In genomic region chr2:104847645-104848044, GRCm38 (mm10) we compare ENCODE assay signal across 8 mouse cellular contexts. TPM values are rescaled to one million over a fixed set of nuclear protein-coding genes. Genes with fewer than 3 reads are reported as not detected.
DNase-seq lines count a peak whose midpoint lies in the region; ATAC-seq and TF ChIP-seq lines count a peak whose summit lies in the region.
"Had no signal": no experiment of that assay in that cellular context is flagged by ENCODE, and none has a peak within 500 bp of the region (broad histone marks: within the 10 kb centered on the region; RNA-seq: fewer than 3 reads in every experiment).

No protein-coding gene starts in this region.

- TF ChIP-seq CTCF in ES-Bruce4 (IDR thresholded peaks at IDR 0.05; ENCODE audit: low read depth, low read length): no peak

- H3K27ac ChIP-seq in liver, embryonic 11.5 days (ENCODE audit: low read depth, low read length): no peak overlapping the region
- no peak overlapping the region; the same call in 1 of the 2 replicates for H3K27ac ChIP-seq in ES-Bruce4 (ENCODE audit: insufficient read depth, low read length)
- H3K27ac ChIP-seq in macrophage: 0 out of 2 replicates have a peak overlapping the region, but pooled peaks have one; percentile 27
- H3K27ac ChIP-seq: heart, embryonic 13.5 days had no signal

- H3K27me3 ChIP-seq in liver, embryonic 11.5 days (replicated peaks; ENCODE audit: control insufficient read depth, insufficient read depth, low read length): peaks cover 7% of the 10 kb centered on the region
- no peaks in the 10 kb centered on the region for H3K27me3 ChIP-seq in ES-Bruce4 (ENCODE audit: control insufficient read depth, insufficient read depth, low read length, poor library complexity, severe bottlenecking)

- H3K79me2 ChIP-seq in macrophage (ENCODE audit: inconsistent target): no peaks in the 10 kb centered on the region

- TF ChIP-seq POLR2A in ES-Bruce4 (IDR thresholded peaks at IDR 0.05; ENCODE audit: insufficient read depth, low read length): no peak

- no peak overlapping the region for H3K4me2 ChIP-seq in liver, embryonic 11.5 days

- no peaks in the 10 kb centered on the region for H3K36me3 ChIP-seq in liver, embryonic 11.5 days (ENCODE audit: control insufficient read depth, insufficient read depth, low read length)
- H3K36me3 ChIP-seq in ES-Bruce4 (ENCODE audit: control insufficient read depth, insufficient read depth, low read length, poor library complexity, severe bottlenecking): peaks cover 26% of the 10 kb centered on the region
- no peaks in the 10 kb centered on the region for H3K36me3 ChIP-seq in macrophage (ENCODE audit: inconsistent target)
- H3K36me3 ChIP-seq: heart, embryonic 13.5 days had no signal

- H3K4me3 ChIP-seq in liver, embryonic 11.5 days (ENCODE audit: low read depth, low read length): no peak overlapping the region
- H3K4me3 ChIP-seq in ES-Bruce4 (ENCODE audit: low read depth, low read length) (no peak overlapping the region), macrophage (ENCODE audit: inconsistent target) (no peak overlapping the region)

- WGBS in liver, embryonic 11.5 days: 52% methylated on average over 2 of the region's 2 CpGs
- WGBS in macrophage (ENCODE audit: missing documents): 47% methylated on average over 2 of the region's 2 CpGs

- H3K4me1 ChIP-seq in liver, embryonic 11.5 days (replicated peaks; ENCODE audit: control insufficient read depth, insufficient read depth, low read length): no peaks in the 10 kb centered on the region
- peaks cover 2% of the 10 kb centered on the region for H3K4me1 ChIP-seq in ES-Bruce4 (ENCODE audit: control insufficient read depth, insufficient read depth, low read length)

- H3K9me3 ChIP-seq in liver, embryonic 11.5 days (ENCODE audit: control insufficient read depth, low read length): no peaks in the 10 kb centered on the region
- H3K9me3 ChIP-seq in ES-Bruce4 (replicated peaks; ENCODE audit: control insufficient read depth, insufficient read depth, low read length, poor library complexity, severe bottlenecking): no peaks in the 10 kb centered on the region
- H3K9me3 ChIP-seq: heart, embryonic 13.5 days had no signal

- DNase-seq in liver: peak; percentile 21
- DNase-seq in liver, embryonic 11.5 days (ENCODE audit: low spot score): no peak
- DNase-seq in adrenal gland, postnatal 36 days: peak; percentile 40 to 56
- DNase-seq in urinary bladder, postnatal 25 days (ENCODE audit: low spot score): no peak
- DNase-seq in frontal cortex, postnatal 25 days (ENCODE audit: low spot score in 2 of 2): no peak

- TF ChIP-seq EP300 in ES-Bruce4 (IDR thresholded peaks at IDR 0.05; ENCODE audit: insufficient read depth, low read depth, low read length): no peak

- no peak for ATAC-seq in liver, embryonic 11.5 days (replicated peaks; ENCODE audit: low FRiP score)

- H3K9ac ChIP-seq in liver, embryonic 11.5 days (ENCODE audit: low read depth, low read length): no peak overlapping the region
- peak overlapping the region; percentile 69; the same call in 1 of the 2 replicates for H3K9ac ChIP-seq in ES-Bruce4 (ENCODE audit: low read depth, poor library complexity, severe bottlenecking)
- H3K9ac ChIP-seq: heart, embryonic 13.5 days had no signal

RNA-seq across cellular contexts. Expression of gene Prrg4, which starts 2.0 kb away (rescaled TPM):
- 0.33 and 0.52 TPM in 2 replicates for polyA plus RNA-seq in liver, embryonic 11.5 days (2014; fragmentation: Nextera tagmentation; extraction: Ambion mirVana)
- 62.0 and 64.3 TPM in 2 replicates for polyA plus RNA-seq in ES-Bruce4 (2011; ENCODE audit: insufficient read depth, insufficient read length, low read depth, missing spikeins)
- 10 to 100 TPM in 1 of 2 experiments, 1 to 10 TPM in 1; 4.1 to 31.2 TPM for total RNA-seq in adrenal gland, postnatal 36 days (2021)
- 1 to 10 TPM in 16 of 26 experiments, under 1 TPM in 10; 0.25 to 9.6 (median 1.4) TPM for total RNA-seq in macrophage (2018; cell fraction: chromatin; rRNA removed)
- total RNA-seq in macrophage (2018; cell fraction: cytosol; rRNA removed): 1 to 10 TPM in 20 of 26 experiments, under 1 TPM in 6; 0.59 to 6.7 (median 1.4) TPM
- total RNA-seq in macrophage (2018; cell fraction: nucleus; rRNA removed): 1 to 10 TPM in 22 of 26 experiments, under 1 TPM in 4; 0.49 to 8.2 (median 1.7) TPM
- 0.24 to 1.00 TPM (median 0.80 TPM) in 3 replicates for polyA plus RNA-seq in macrophage (2018)

RNA-seq across cellular contexts. Expression of gene Ccdc73, which starts 20.0 kb away (rescaled TPM):
- 4.3 and 6.3 TPM in 2 replicates for polyA plus RNA-seq in liver, embryonic 11.5 days (2014; fragmentation: Nextera tagmentation; extraction: Ambion mirVana)
- polyA plus RNA-seq in ES-Bruce4 (2011; ENCODE audit: insufficient read depth, insufficient read length, low read depth, missing spikeins) (5.9 and 10.5 TPM in 2 replicates), macrophage (2018) (2.7 to 9.5 TPM (median 3.4 TPM) in 3 replicates)
- 1 to 10 TPM; 3.7 to 5.3 TPM for total RNA-seq in adrenal gland, postnatal 36 days (2021)
- 10 to 100 TPM in 3 of 26 experiments, 1 to 10 TPM in 8, not detected in 15; 5.3 to 18.3 (median 8.9) TPM for total RNA-seq in macrophage (2018; cell fraction: chromatin; rRNA removed)
- total RNA-seq in macrophage (2018; cell fraction: cytosol; rRNA removed): 10 to 100 TPM in 7 of 26 experiments, 1 to 10 TPM in 19; 4.5 to 13.1 (median 8.0) TPM
- 10 to 100 TPM in 7 of 26 experiments, 1 to 10 TPM in 9, not detected in 10; 4.5 to 45.8 (median 8.9) TPM for total RNA-seq in macrophage (2018; cell fraction: nucleus; rRNA removed)

RNA-seq across cellular contexts. Expression of gene Qser1, which starts 31.1 kb away (rescaled TPM):
- 8.8 and 9.0 TPM in 2 replicates for polyA plus RNA-seq in liver, embryonic 11.5 days (2014; fragmentation: Nextera tagmentation; extraction: Ambion mirVana)
- polyA plus RNA-seq in ES-Bruce4 (2011; ENCODE audit: insufficient read depth, insufficient read length, low read depth, missing spikeins) (47.6 and 49.5 TPM in 2 replicates), macrophage (2018) (5.0 to 8.2 TPM (median 7.5 TPM) in 3 replicates)
- total RNA-seq in adrenal gland, postnatal 36 days (2021): 10 to 100 TPM; 25.6 to 26.9 TPM
- 10 to 100 TPM in 15 of 26 experiments, 1 to 10 TPM in 11; 2.0 to 21.7 (median 10.3) TPM for total RNA-seq in macrophage (2018; cell fraction: chromatin; rRNA removed)
- 10 to 100 TPM in 9 of 26 experiments, 1 to 10 TPM in 17; 5.1 to 13.5 (median 7.8) TPM for total RNA-seq in macrophage (2018; cell fraction: cytosol; rRNA removed)
- total RNA-seq in macrophage (2018; cell fraction: nucleus; rRNA removed): 10 to 100 TPM in 7 of 26 experiments, 1 to 10 TPM in 19; 3.1 to 20.2 (median 7.5) TPM

Comparison
In these comparisons a context has a peak if more than half of its experiments do, and no peak if none do; other contexts are left out.
1. DNase-seq: peak in liver (single experiment) and adrenal gland, postnatal 36 days (2 of 2); none in liver, embryonic 11.5 days (single experiment), urinary bladder, postnatal 25 days (single experiment) and frontal cortex, postnatal 25 days (0 of 2).
2. RNA of gene Prrg4, which starts 2.0 kb away (polyA plus RNA-seq): 62.0 to 64.3 TPM in ES-Bruce4; 0.33 to 0.52 TPM in liver, embryonic 11.5 days and 0.24 to 1.00 TPM in macrophage; every median in the first group is over 10 times any median in the second.